Mouse (Mus musculus) C2C12 (cell line): ENCODE measurements around the gene Cux2. TPM values are rescaled to one million over a fixed set of nuclear protein-coding genes. Genes with fewer than 3 reads are reported as not detected.

ENCODE experiments used
- H3K27me3 ChIP-seq: one replicate; pipeline ENCODE4 v1.6.1; 2011; ENCODE audit not compliant: control insufficient read depth, insufficient read depth, insufficient read length
- H3K36me3 ChIP-seq: one replicate; pipeline ENCODE4 v1.6.1; 2011; ENCODE audit not compliant: control insufficient read depth, insufficient read depth
- H3K4me3 ChIP-seq: one replicate; pipeline ENCODE4 v1.5.1; 2011; ENCODE audit warnings: mild to moderate bottlenecking, control low read depth; ENCODE audit not compliant: poor library complexity, insufficient read depth, severe bottlenecking
- H3K79me2 ChIP-seq: one replicate; pipeline ENCODE4 v1.6.1; 2011; ENCODE audit not compliant: control insufficient read depth, insufficient read depth
- H3K79me3 ChIP-seq: one replicate; pipeline ENCODE4 v1.6.1; 2011; ENCODE audit warnings: low read depth, control low read depth
- H3ac ChIP-seq: one replicate; pipeline ENCODE3; 2011; ENCODE audit warnings: low read depth; ENCODE audit not compliant: control insufficient read depth, insufficient read length
- CEBPB ChIP-seq: IDR thresholded peaks from one replicate; pipeline ENCODE4 v1.6.1; 2011; ENCODE audit warnings: low read depth, mild to moderate bottlenecking, control low read depth, moderate library complexity
- CTCF ChIP-seq: IDR thresholded peaks from one replicate; pipeline ENCODE4 v1.5.1; 2011; ENCODE audit not compliant: control insufficient read depth, insufficient read depth, insufficient read length
- FOSL1 ChIP-seq: IDR thresholded peaks from one replicate; pipeline ENCODE4 v1.8.0; 2011; ENCODE audit warnings: mild to moderate bottlenecking, low read length; ENCODE audit not compliant: poor library complexity, insufficient read depth, severe bottlenecking
- MAX ChIP-seq: IDR thresholded peaks from one replicate; pipeline ENCODE4 v1.6.1; 2011; ENCODE audit warnings: mild to moderate bottlenecking, control low read depth
- MYOD1 ChIP-seq: IDR thresholded peaks from one replicate; pipeline ENCODE4 v1.6.1; 2011; ENCODE audit warnings: low read depth; ENCODE audit not compliant: control insufficient read depth, insufficient read length
- MYOG ChIP-seq: IDR thresholded peaks from one replicate; pipeline ENCODE4 v1.6.1; 2011; ENCODE audit not compliant: control insufficient read depth, insufficient read length; ENCODE audit errors: extremely low read depth
- USF1 ChIP-seq: IDR thresholded peaks from one replicate; pipeline ENCODE4 v1.6.1; 2011; ENCODE audit warnings: low read depth, mild to moderate bottlenecking, control low read depth, moderate library complexity
- polyA plus RNA-seq: library from polyadenylated mRNA; unstranded; fragments of >200 nt; fragmentation: generic; extraction: Trizol; gene quantifications from one replicate; pipeline ENCODE4 v1.2.1, GENCODE M21; 2012; ENCODE audit warnings: missing spikeins

Gene Cux2
- polyA plus RNA-seq, 1 experiment = 0.08 TPM

- Histone ChIP-seq H3K27me3 (no peaks in the 10 kb centered on the region), H3K79me3 (peaks cover 74% of the 10 kb centered on the region), H3K36me3 (peaks cover 75% of the 10 kb centered on the region), H3K79me2 (peaks cover 91% of the 10 kb centered on the region), H3ac (no peak overlapping the region), H3K4me3 (no peak overlapping the region)
- no peak for TF ChIP-seq MYOD1
- no peak for TF ChIP-seq CTCF
- TF ChIP-seq FOSL1 = no peak
- no peak for TF ChIP-seq MYOG
- TF ChIP-seq MAX = no peak
- TF ChIP-seq CEBPB = no peak
- TF ChIP-seq USF1 = no peak
Observed at GRCm38 (mm10) chr5:121822786-121823505, 227.0 kb downstream of the Cux2 start.

DNA sequence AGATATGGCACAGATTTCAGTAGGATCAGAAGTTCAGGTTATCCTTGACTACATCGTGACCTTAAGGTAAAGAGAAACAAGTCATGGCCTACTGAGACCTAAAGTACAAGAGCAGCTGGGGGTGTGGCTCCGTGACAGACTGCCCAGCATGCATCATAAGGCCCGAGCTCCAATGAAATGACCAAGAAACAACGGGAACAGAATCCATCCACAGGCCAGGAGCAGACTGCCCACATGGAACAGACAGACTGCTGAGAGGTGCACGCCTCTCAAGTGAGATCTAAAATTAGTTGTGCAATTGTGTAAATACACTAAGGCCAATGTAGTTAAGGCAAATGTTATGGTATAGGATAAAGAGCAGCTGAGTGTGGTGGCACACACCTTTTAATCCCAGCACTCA lies 228.3 kb downstream of the Cux2 start:
- H3ac ChIP-seq = no peak overlapping the region
- peaks cover 78% of the 10 kb centered on the region for H3K79me2 ChIP-seq
- no peak overlapping the region for H3K4me3 ChIP-seq
- peaks cover 60% of the 10 kb centered on the region for H3K79me3 ChIP-seq
- TF ChIP-seq MAX (no peak), USF1 (no peak), CTCF (no peak)
- peaks cover 75% of the 10 kb centered on the region for H3K36me3 ChIP-seq
- H3K27me3 ChIP-seq = no peaks in the 10 kb centered on the region

DNA sequence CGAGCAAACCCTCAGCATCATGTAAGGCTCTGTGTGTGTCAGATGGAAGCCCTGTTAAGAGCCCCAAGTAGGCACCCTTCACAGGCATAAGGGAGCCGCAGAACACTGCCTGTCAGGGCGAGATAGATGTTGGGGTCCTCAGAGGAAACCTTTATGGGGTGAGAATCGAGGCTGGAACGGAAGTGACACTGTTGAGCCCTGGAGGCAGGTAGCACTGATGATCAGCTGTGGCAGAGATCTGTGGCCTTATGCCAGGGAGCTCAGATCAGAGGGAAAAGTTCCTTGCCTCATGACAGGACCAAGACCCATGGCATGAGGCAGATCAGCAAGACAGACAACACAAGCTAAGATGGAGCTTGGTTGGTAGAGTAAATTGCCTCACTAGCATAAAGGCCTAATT lies 228.8 kb downstream of the Cux2 start:
- Histone ChIP-seq H3K79me3 (peaks cover 58% of the 10 kb centered on the region), H3K4me3 (no peak overlapping the region), H3K36me3 (peaks cover 75% of the 10 kb centered on the region), H3K79me2 (peaks cover 73% of the 10 kb centered on the region), H3ac (no peak overlapping the region), H3K27me3 (no peaks in the 10 kb centered on the region)
- no peak for TF ChIP-seq CEBPB
- no peak for TF ChIP-seq CTCF
- no peak for TF ChIP-seq FOSL1
- TF ChIP-seq MYOD1 = no peak
- no peak for TF ChIP-seq MYOG
- no peak for TF ChIP-seq MAX

DNA sequence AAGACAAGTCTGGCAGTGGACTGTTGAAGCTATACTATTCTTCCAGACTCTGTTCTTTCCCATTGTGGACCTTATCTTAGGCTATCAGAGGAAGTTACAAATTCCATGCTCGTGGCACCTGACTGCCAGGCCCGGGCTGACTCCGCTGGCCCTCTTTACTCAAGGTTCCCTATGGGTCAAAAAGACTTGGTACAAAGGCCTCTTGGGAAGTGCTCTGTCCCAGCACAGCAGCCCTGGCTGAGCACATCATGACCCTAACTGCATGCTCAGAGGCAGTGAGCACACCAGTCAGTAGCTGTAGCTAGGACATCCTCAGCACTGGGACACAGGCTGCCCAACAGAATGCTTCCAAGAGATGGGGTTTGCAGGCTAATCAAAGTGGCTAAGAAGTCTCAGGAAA lies 229.2 kb downstream of the Cux2 start:
- H3K36me3 ChIP-seq = peaks cover 75% of the 10 kb centered on the region
- no peaks in the 10 kb centered on the region for H3K27me3 ChIP-seq
- no peak overlapping the region for H3K4me3 ChIP-seq
- H3K79me3 ChIP-seq = peaks cover 53% of the 10 kb centered on the region
- H3K79me2 ChIP-seq = peaks cover 69% of the 10 kb centered on the region
- no peak for TF ChIP-seq MYOG
- no peak for TF ChIP-seq CEBPB
- no peak for TF ChIP-seq MAX
- TF ChIP-seq CTCF = no peak
- TF ChIP-seq MYOD1 = no peak
- no peak overlapping the region for H3ac ChIP-seq

- Histone ChIP-seq H3K27me3 (no peaks in the 10 kb centered on the region), H3K79me3 (peaks cover 49% of the 10 kb centered on the region), H3ac (no peak overlapping the region), H3K36me3 (peaks cover 75% of the 10 kb centered on the region), H3K79me2 (peaks cover 64% of the 10 kb centered on the region), H3K4me3 (no peak overlapping the region)
- TF ChIP-seq MYOD1 = no peak
- TF ChIP-seq MAX = no peak
- TF ChIP-seq CTCF = no peak
- no peak for TF ChIP-seq CEBPB
- no peak for TF ChIP-seq MYOG
Observed at GRCm38 (mm10) chr5:121820161-121820560, 229.7 kb downstream of the Cux2 start.

GRCm38 (mm10) chr5:121819559-121819958 lies 230.3 kb downstream of the Cux2 start:
- Histone ChIP-seq H3K79me3 (peaks cover 43% of the 10 kb centered on the region), H3K36me3 (peaks cover 75% of the 10 kb centered on the region), H3K79me2 (peaks cover 58% of the 10 kb centered on the region), H3K27me3 (no peaks in the 10 kb centered on the region), H3K4me3 (no peak overlapping the region), H3ac (no peak overlapping the region)
- no peak for TF ChIP-seq USF1
- no peak for TF ChIP-seq MAX
- TF ChIP-seq FOSL1 = no peak
- TF ChIP-seq CTCF = no peak
- TF ChIP-seq CEBPB = no peak
- no peak for TF ChIP-seq MYOG
- TF ChIP-seq MYOD1 = no peak
